Mouse (Mus musculus) Patski (cell line): Measurements from ENCODE around the gene Cracr2a. TPM values are rescaled to one million over a fixed set of nuclear protein-coding genes. Genes with fewer than 3 reads are reported as not detected.

Source experiments
- ATAC-seq: fragments of 100-300 bp; one replicate; pipeline ENCODE4 v1.8.0; 2021
- CTCF ChIA-PET: fragments of 350-600 bp; sonication (Branson Sonifier 250); formaldehyde crosslinking; loops from one replicate; lab custom pipeline; 2022; ENCODE audit warnings: inconsistent platforms; lab: Charles Lee
- POLR2A ChIA-PET: fragments of 350-600 bp; sonication (Branson Sonifier 250); formaldehyde crosslinking; loops from one replicate; lab custom pipeline; 2022; ENCODE audit warnings: antibody characterized with exemption, inconsistent platforms; lab: Charles Lee
- DNase-seq: peaks from one replicate; pipeline ENCODE4 v3.0.0-alpha.2; 2011; ENCODE audit warnings: low read depth, low spot score
- H3K27me3 ChIP-seq: fragments of 371-371 bp; one replicate; pipeline ENCODE4 v1.5.1; 2021
- CTCF ChIP-seq: fragments of 100-300 bp; IDR thresholded peaks from one replicate; pipeline ENCODE4 v1.5.1; 2021
- in situ Hi-C: fragments of 300-500 bp; cut with MboI; formaldehyde crosslinking; loops from 3 replicates; pipeline ENCODE4 v1.11.1; 2018; ENCODE audit warnings: low pct_unique_long_range_greater_than_20kb, mixed read lengths
- polyA plus RNA-seq: library from polyadenylated mRNA; unstranded; gene quantifications from one replicate; pipeline ENCODE4 v1.2.3, GENCODE M21; 2021

Gene Cracr2a
- polyA plus RNA-seq, 1 experiment from 2014 or later = not detected

GRCm38 (mm10) chr6:127663263-127663662 is 102.1 kb downstream of the Cracr2a start:
- ATAC-seq (no peak), DNase-seq (no peak)
- no peak for TF ChIP-seq CTCF
- ChIA-PET CTCF (no interaction called here), POLR2A (no interaction called here)
- peaks cover 15% of the 10 kb centered on the region for H3K27me3 ChIP-seq
- in situ Hi-C loops = no loop called here

- in situ Hi-C loops = no loop called here
- ChIA-PET CTCF (no interaction called here), POLR2A (no interaction called here)
- peaks cover 12% of the 10 kb centered on the region for H3K27me3 ChIP-seq
- DNase-seq = no peak
- no peak for ATAC-seq
- TF ChIP-seq CTCF = no peak
Measured at GRCm38 (mm10) chr6:127669313-127669712, 108.2 kb downstream of the Cracr2a start.

GRCm38 (mm10) chr6:127670031-127670430 is 108.9 kb downstream of the Cracr2a start:
- no peak for DNase-seq
- H3K27me3 ChIP-seq = peaks cover 12% of the 10 kb centered on the region
- in situ Hi-C loops = no loop called here
- CTCF ChIA-PET = no interaction called here
- ATAC-seq = no peak
- POLR2A ChIA-PET = no interaction called here
- no peak for TF ChIP-seq CTCF

- in situ Hi-C loops = no loop called here
- ChIA-PET CTCF (no interaction called here), POLR2A (interaction anchor here (0.6 kb wide), 1 partner anchor 87 kb away, joined by 4 read pairs; no protein-coding TSS in a partner anchor)
- DNase-seq (no peak), ATAC-seq (no peak)
- H3K27me3 ChIP-seq = peaks cover 27% of the 10 kb centered on the region
- no peak for TF ChIP-seq CTCF
Measured at GRCm38 (mm10) chr6:127672071-127672470, 110.9 kb downstream of the Cracr2a start.

GRCm38 (mm10) chr6:127676866-127677265 is 115.7 kb downstream of the Cracr2a start:
- TF ChIP-seq CTCF = no peak
- ATAC-seq (no peak), DNase-seq (no peak)
- in situ Hi-C loops = no loop called here
- H3K27me3 ChIP-seq = peaks cover 41% of the 10 kb centered on the region
- CTCF ChIA-PET = no interaction called here
- POLR2A ChIA-PET = no interaction called here

- peaks cover 41% of the 10 kb centered on the region for H3K27me3 ChIP-seq
- no peak for TF ChIP-seq CTCF
- DNase-seq (no peak), ATAC-seq (no peak)
- POLR2A ChIA-PET = interaction anchor here (0.6 kb wide), 2 partner anchors 15 to 440 kb away, joined by 3 to 6 read pairs; no protein-coding TSS in a partner anchor
- in situ Hi-C loops = no loop called here
- CTCF ChIA-PET = no interaction called here
Measured at GRCm38 (mm10) chr6:127678320-127678719, 117.2 kb downstream of the Cracr2a start.

- no peak for DNase-seq
- no peak for TF ChIP-seq CTCF
- CTCF ChIA-PET = no interaction called here
- ATAC-seq = no peak
- H3K27me3 ChIP-seq = peaks cover 38% of the 10 kb centered on the region
- POLR2A ChIA-PET = interaction anchor here (0.6 kb wide), 2 partner anchors 14 to 439 kb away, joined by 3 to 6 read pairs; no protein-coding TSS in a partner anchor
- in situ Hi-C loops = no loop called here
Measured at GRCm38 (mm10) chr6:127678998-127679397, 117.9 kb downstream of the Cracr2a start.

GRCm38 (mm10) chr6:127680784-127681183 is 119.6 kb downstream of the Cracr2a start:
- peaks cover 33% of the 10 kb centered on the region for H3K27me3 ChIP-seq
- POLR2A ChIA-PET = interaction anchor here (0.6 kb wide), 1 partner anchor 503 kb away, joined by 3 read pairs; no protein-coding TSS in a partner anchor
- CTCF ChIA-PET = no interaction called here
- in situ Hi-C loops = no loop called here
- ATAC-seq (no peak), DNase-seq (no peak)
- no peak for TF ChIP-seq CTCF

GRCm38 (mm10) chr6:127683561-127683960 is 122.4 kb downstream of the Cracr2a start:
- POLR2A ChIA-PET = no interaction called here
- DNase-seq (no peak), ATAC-seq (no peak)

GRCm38 (mm10) chr6:127684981-127685380 is 123.8 kb downstream of the Cracr2a start:
- DNase-seq (no peak), ATAC-seq (no peak)
- ChIA-PET CTCF (no interaction called here), POLR2A (interaction anchor here (0.6 kb wide), 1 partner anchor 146 kb away, joined by 3 read pairs; no protein-coding TSS in a partner anchor)
- in situ Hi-C loops = no loop called here
- H3K27me3 ChIP-seq = peaks cover 10% of the 10 kb centered on the region
- no peak for TF ChIP-seq CTCF

More at GRCm38 (mm10) chr6:127683561-127683960, 122.4 kb downstream of the Cracr2a start:
- in situ Hi-C loops = no loop called here
- peaks cover 12% of the 10 kb centered on the region for H3K27me3 ChIP-seq
- CTCF ChIA-PET = no interaction called here
- no peak for TF ChIP-seq CTCF

- no peak for TF ChIP-seq CTCF
- DNase-seq = no peak
- ChIA-PET CTCF (no interaction called here), POLR2A (no interaction called here)
- ATAC-seq = no peak
- in situ Hi-C loops = no loop called here
- peaks cover 13% of the 10 kb centered on the region for H3K27me3 ChIP-seq
Measured at GRCm38 (mm10) chr6:127687181-127687860, 126.2 kb downstream of the Cracr2a start.
